Mouse (Mus musculus) forebrain, embryonic 14.5 days (tissue): Measurements from ENCODE around the gene Gadl1. TPM values are rescaled to one million over a fixed set of nuclear protein-coding genes. Genes with fewer than 3 reads are reported as not detected.
A peak's percentile ranks its signal among the peaks of the same experiment; 100 is the strongest.

Experiments
- ATAC-seq: fragments of 200-750 bp; cut with Nextera tagmentation; 2 replicates; pipeline ENCODE4 v1.8.0; 2017; ENCODE audit warnings: mild to moderate bottlenecking, moderate library complexity
- DNase-seq: peaks from one replicate; pipeline ENCODE4 v3.0.0-alpha.2; 2015; ENCODE audit warnings: low spot score
- H3K27ac ChIP-seq: fragments of 300-500 bp; sonication (generic); 2 replicates; pipeline ENCODE4 v1.5.1; 2014; ENCODE audit warnings: low read depth, mild to moderate bottlenecking, control low read depth, low read length, moderate library complexity
- H3K27me3 ChIP-seq: fragments of 300-500 bp; sonication (generic); replicated peaks from 2 replicates; pipeline ENCODE4 v1.6.1; 2014; ENCODE audit warnings: low read length, control low read depth, mixed read lengths; ENCODE audit not compliant: control insufficient read depth, insufficient read depth
- H3K36me3 ChIP-seq: fragments of 300-500 bp; sonication (generic); 2 replicates; pipeline ENCODE4 v1.6.1; 2014; ENCODE audit warnings: low read length, control low read depth; ENCODE audit not compliant: control insufficient read depth, insufficient read depth
- H3K4me1 ChIP-seq: fragments of 300-500 bp; sonication (generic); 2 replicates; pipeline ENCODE4 v1.6.1; 2014; ENCODE audit warnings: antibody characterized with exemption, low read length, control low read depth; ENCODE audit not compliant: control insufficient read depth, insufficient read depth
- H3K4me2 ChIP-seq: fragments of 300-500 bp; sonication (generic); 2 replicates; pipeline ENCODE4 v1.6.1; 2014; ENCODE audit warnings: mild to moderate bottlenecking, control low read depth, low read length
- H3K4me3 ChIP-seq: fragments of 300-500 bp; sonication (generic); 2 replicates; pipeline ENCODE4 v1.5.1; 2014; ENCODE audit warnings: low read depth, low read length, control low read depth
- H3K9ac ChIP-seq: fragments of 300-500 bp; sonication (generic); 2 replicates; pipeline ENCODE4 v1.6.1; 2014; ENCODE audit warnings: mild to moderate bottlenecking, low read length, control low read depth, moderate library complexity
- H3K9me3 ChIP-seq: fragments of 300-500 bp; sonication (generic); replicated peaks from 2 replicates; pipeline ENCODE4 v1.6.1; 2016; ENCODE audit warnings: low read length, control low read depth, mixed read lengths; ENCODE audit not compliant: control insufficient read depth
- WGBS: fragments of 180-500 bp; shearing (Covaris S2); extraction: QIAGEN DNeasy Blood & Tissue Kit; methylation state at CpG from one replicate; pipeline ENCODE4 v1.1.7; 2014; 5-methylcytosine and 5-hydroxymethylcytosine counted together
- polyA plus RNA-seq: library from polyadenylated mRNA; unstranded; fragments of >200 nt; fragmentation: Nextera tagmentation; extraction: Ambion mirVana; gene quantifications from 2 replicates; pipeline ENCODE4 v1.2.1, GENCODE M21; 2014

Gadl1 gene
- polyA plus RNA-seq, 1 experiment from 2014 or later, result 0.37 TPM

- Histone ChIP-seq H3K9ac (no peak overlapping the region), H3K4me1 (peaks cover 9% of the 10 kb centered on the region), H3K27ac (peak overlapping the region; percentile 36; the same call in 1 of the 2 replicates), H3K4me3 (no peak overlapping the region), H3K36me3 (no peaks in the 10 kb centered on the region), H3K4me2 (no peak overlapping the region), H3K9me3 (no peaks in the 10 kb centered on the region), H3K27me3 (no peaks in the 10 kb centered on the region)
- DNase-seq (peak; percentile 55), ATAC-seq (peak; percentile 49; the same call in 1 of the 2 replicates)
- WGBS, result 13% methylated on average over 4 of the region's 4 CpGs
These were observed 33.2 kb downstream of the Gadl1 start for GRCm38 (mm10) chr9:115942486-115942885.

- H3K36me3 ChIP-seq, result no peaks in the 10 kb centered on the region
These were observed 33.7 kb downstream of the Gadl1 start for GRCm38 (mm10) chr9:115942989-115943388.

DNA sequence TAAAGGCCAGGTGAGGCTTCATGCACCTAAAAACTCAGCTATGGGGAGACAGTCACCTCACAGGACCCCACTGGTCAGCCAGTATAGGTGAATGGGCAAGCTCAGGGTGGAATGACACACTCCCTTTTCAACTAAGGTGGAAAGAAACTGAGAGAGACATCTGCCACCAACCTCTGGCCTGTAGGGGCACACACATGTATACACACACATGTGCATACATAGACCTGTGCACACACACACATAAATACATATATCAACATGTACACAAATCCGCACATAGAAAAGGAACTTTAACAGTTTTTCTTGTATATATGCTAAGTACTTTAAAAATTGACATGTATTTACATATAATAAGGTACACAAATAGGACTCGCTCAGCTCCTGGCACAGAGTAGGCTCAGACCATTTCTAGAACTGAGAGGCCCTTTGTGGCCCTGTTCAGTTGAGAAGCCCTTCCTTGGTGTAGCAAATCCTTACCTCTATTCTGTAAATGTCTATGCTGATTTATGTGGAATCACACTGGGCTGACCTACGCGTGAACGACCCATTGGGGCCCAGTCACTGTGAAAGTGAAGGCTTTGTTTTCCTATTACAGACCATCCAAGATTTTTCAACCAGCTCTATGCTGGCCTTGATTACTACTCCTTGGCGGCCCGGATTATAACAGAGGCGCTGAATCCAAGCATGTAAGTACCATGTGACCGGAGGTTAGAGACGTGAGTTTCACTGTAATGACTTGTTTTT, 34.5 kb downstream of the Gadl1 start:
- Histone ChIP-seq H3K36me3 (no peaks in the 10 kb centered on the region), H3K9me3 (no peaks in the 10 kb centered on the region), H3K4me2 (no peak overlapping the region), H3K4me3 (no peak overlapping the region), H3K9ac (no peak overlapping the region), H3K27ac (peak overlapping the region; percentile 3; the same call in 1 of the 2 replicates), H3K4me1 (peaks cover 9% of the 10 kb centered on the region), H3K27me3 (no peaks in the 10 kb centered on the region)
- DNase-seq, result no peak
- peak; percentile 24; the same call in 1 of the 2 replicates for ATAC-seq
- WGBS, result 51% methylated on average over 10 of the region's 10 CpGs

More at GRCm38 (mm10) chr9:115942989-115943388, 33.7 kb downstream of the Gadl1 start:
- Histone ChIP-seq H3K9me3 (no peaks in the 10 kb centered on the region), H3K27ac (peak overlapping the region; percentile 36; the same call in 1 of the 2 replicates), H3K4me2 (0 out of 2 replicates have a peak overlapping the region, but pooled peaks have one; percentile 5), H3K9ac (no peak overlapping the region), H3K4me1 (peaks cover 9% of the 10 kb centered on the region), H3K27me3 (no peaks in the 10 kb centered on the region), H3K4me3 (no peak overlapping the region)
- ATAC-seq (peak; percentile 82), DNase-seq (peak; percentile 71)
- 20% methylated on average over 7 of the region's 7 CpGs for WGBS

DNA sequence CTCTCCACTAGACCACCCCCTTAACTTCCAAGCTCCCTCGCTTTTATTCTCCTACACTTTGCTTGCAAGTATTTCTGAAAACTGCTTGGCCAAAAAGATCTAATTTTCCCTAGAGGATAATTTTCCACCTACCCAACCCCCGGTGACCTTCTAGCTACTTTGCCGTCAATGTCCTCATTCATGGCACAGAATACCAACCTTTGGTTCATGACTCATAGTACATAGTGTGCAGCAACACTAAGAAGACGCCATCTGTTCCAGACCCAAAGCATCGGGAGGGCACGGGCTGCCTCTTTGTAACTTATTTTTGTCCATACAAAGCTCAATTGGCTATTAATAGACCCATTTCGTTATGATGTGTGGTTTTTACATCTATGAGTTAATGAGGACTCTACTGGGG, 55.8 kb downstream of the Gadl1 start:
- Histone ChIP-seq H3K36me3 (no peaks in the 10 kb centered on the region), H3K27ac (no peak overlapping the region), H3K9ac (no peak overlapping the region), H3K4me3 (no peak overlapping the region), H3K4me1 (no peaks in the 10 kb centered on the region), H3K4me2 (no peak overlapping the region), H3K9me3 (no peaks in the 10 kb centered on the region), H3K27me3 (no peaks in the 10 kb centered on the region)
- WGBS, result 90% methylated on average over 7 of the region's 7 CpGs
- ATAC-seq, result no peak
- no peak for DNase-seq

DNA sequence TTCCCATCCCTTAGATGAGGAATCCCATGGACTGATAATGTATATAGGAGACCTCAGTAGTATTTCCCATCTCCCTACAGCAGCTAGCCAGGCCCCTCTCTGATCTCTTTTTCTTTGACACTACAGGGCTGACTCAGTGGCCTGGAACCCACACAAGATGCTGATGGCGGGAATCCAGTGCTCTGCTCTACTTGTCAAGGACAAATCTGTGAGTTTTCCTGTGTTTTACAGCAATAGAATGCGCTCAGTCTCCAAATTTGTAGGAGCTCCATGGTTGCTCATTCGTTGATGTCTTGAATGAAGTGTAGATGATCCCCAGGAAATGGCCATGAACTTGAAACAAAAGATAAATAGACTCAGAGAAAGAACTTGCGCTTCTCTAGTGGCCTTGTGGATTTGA, 56.9 kb downstream of the Gadl1 start:
- Histone ChIP-seq H3K4me2 (no peak overlapping the region), H3K27ac (no peak overlapping the region), H3K36me3 (no peaks in the 10 kb centered on the region), H3K27me3 (no peaks in the 10 kb centered on the region), H3K9me3 (no peaks in the 10 kb centered on the region), H3K4me3 (no peak overlapping the region), H3K4me1 (no peaks in the 10 kb centered on the region), H3K9ac (no peak overlapping the region)
- ATAC-seq (no peak), DNase-seq (no peak)
- WGBS, result 92% methylated on average over 4 of the region's 4 CpGs

DNA sequence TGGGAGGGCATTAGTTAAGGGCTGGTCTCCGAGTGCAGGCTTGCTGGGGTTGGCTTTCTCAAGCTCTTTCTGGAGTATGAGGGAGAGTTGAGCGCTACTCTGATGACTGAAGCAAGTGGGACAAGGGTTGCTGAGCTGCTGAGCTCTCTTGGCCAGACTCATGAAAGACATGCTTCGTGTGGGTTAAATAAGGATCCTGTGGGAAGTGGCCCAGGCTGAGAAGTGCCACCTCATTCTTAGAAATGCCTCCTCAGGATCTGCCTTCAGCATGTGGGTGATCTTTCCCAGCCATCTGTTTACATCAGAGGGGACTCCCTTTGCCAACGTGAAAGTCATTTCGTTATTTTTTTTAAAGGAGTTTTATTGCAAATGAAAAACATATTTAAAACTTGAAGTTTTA, 57.5 kb downstream of the Gadl1 start:
- Histone ChIP-seq H3K9me3 (no peaks in the 10 kb centered on the region), H3K4me1 (no peaks in the 10 kb centered on the region), H3K4me2 (no peak overlapping the region), H3K36me3 (no peaks in the 10 kb centered on the region), H3K27me3 (no peaks in the 10 kb centered on the region), H3K9ac (no peak overlapping the region), H3K27ac (no peak overlapping the region), H3K4me3 (no peak overlapping the region)
- DNase-seq (no peak), ATAC-seq (no peak)
- 88% methylated on average over 5 of the region's 5 CpGs for WGBS

DNA sequence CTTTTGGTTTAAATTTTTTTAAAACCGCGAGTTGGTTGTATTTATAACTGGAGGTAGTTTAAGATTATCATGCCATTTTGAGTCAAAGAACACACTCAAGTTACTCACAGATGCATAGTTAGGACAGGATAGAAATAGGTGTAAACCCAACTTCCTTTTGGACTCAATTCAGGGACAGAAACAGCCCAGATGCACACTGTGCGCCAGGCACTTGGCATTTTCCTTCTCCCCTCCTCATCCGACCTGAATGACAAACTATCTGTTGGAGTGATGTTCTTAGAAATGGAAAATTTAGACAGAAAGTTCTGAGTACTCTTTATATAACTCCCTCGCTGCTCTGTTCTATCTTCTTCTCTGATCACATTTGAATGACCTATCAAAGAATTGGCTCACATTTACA, 58.4 kb downstream of the Gadl1 start:
- Histone ChIP-seq H3K9ac (no peak overlapping the region), H3K27me3 (no peaks in the 10 kb centered on the region), H3K36me3 (no peaks in the 10 kb centered on the region), H3K4me2 (no peak overlapping the region), H3K27ac (no peak overlapping the region), H3K9me3 (no peaks in the 10 kb centered on the region), H3K4me3 (no peak overlapping the region), H3K4me1 (no peaks in the 10 kb centered on the region)
- DNase-seq (no peak), ATAC-seq (no peak)
- 92% methylated on average over 5 of the region's 5 CpGs for WGBS

GRCm38 (mm10) chr9:115976901-115977300, 67.6 kb downstream of the Gadl1 start:
- H3K4me2 ChIP-seq, result no peak overlapping the region
- no peak overlapping the region for H3K9ac ChIP-seq
- no peaks in the 10 kb centered on the region; the same call in 1 of the 2 replicates for H3K9me3 ChIP-seq
- no peak overlapping the region for H3K4me3 ChIP-seq
- peak; percentile 42; the same call in 1 of the 2 replicates for ATAC-seq
- no peaks in the 10 kb centered on the region for H3K36me3 ChIP-seq
- peak; percentile 39 for DNase-seq
- 0 out of 2 replicates have a peak, but pooled peaks cover 4% of the 10 kb centered on the region for H3K4me1 ChIP-seq
- H3K27me3 ChIP-seq, result no peaks in the 10 kb centered on the region
- 45% methylated on average over 6 of the region's 6 CpGs for WGBS
- H3K27ac ChIP-seq, result no peak overlapping the region; the same call in 1 of the 2 replicates

DNA sequence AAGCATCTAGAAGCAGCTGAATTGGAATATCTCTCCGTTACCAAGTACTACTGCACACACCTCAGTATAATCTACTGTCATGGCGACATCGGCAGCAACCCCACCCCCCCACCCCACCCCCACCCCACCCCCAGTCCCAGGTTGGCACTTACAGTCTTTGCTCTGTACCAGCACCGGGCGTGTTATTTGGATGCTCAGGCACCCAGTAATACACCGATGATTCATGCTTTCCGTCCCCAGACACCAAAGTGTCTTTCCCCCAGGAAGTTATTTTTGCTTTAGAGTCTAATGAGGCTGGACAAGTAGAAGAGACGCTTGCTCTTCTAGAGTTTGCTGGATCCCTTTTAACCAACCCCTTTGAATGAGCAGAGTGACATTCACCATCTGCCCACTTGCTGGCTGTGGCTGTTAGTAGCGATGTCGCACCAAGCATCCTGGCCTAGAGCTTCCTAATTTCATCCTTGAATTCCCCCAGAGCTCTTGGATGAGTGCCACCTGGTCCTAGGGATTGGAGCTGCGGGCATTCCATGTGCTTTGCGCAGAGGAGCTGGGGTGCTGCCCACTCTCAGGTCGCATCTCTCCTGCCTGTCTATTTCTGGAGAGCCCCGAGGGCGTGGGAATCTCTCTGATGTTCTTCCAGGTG, 68.5 kb downstream of the Gadl1 start:
- Histone ChIP-seq H3K9ac (no peak overlapping the region), H3K36me3 (no peaks in the 10 kb centered on the region), H3K4me1 (0 out of 2 replicates have a peak, but pooled peaks cover 4% of the 10 kb centered on the region), H3K4me2 (no peak overlapping the region), H3K27ac (no peak overlapping the region; the same call in 1 of the 2 replicates), H3K4me3 (no peak overlapping the region), H3K9me3 (no peaks in the 10 kb centered on the region; the same call in 1 of the 2 replicates), H3K27me3 (no peaks in the 10 kb centered on the region)
- 60% methylated on average over 15 of the region's 15 CpGs for WGBS
- ATAC-seq (peak; percentile 67), DNase-seq (peak; percentile 78)
